Mouse (Mus musculus): ENCODE data around the gene Lrrc4b. TPM values are rescaled to one million over a fixed set of nuclear protein-coding genes. Genes with fewer than 3 reads are reported as not detected.

Lrrc4b gene
- total RNA-seq (2022), result 10 to 100 TPM in 2 of 4 experiments, 1 to 10 TPM in 2; 6.4 to 15.4 (median 9.8) TPM

DNA sequence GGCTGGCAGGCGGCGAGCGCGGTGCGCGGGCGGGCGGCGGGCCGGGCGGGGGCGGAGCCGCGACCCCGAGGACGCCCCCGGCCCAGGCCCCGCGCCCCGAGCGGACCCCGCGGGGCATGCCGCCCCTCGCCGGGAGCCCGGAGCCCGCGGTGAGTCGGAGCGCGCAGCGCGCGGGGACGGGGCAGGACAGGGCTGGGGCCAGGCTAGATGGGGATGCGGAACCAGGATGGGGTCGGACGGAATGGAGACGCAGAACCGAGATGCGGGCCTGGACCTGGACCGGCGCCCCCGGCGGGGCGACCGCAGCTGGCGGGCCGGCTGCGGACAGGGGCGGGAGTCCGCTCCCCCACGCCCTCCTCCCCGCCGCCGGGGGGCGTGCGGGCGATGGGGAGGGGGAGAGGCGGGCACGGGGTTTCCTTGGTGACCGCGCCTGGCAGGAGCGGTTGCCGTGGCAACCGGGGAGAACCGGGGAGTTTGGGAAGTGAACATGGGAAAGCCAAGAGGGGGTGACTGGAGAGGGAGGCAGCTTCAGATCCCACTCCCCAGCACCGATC lies at the start of gene Lrrc4b:
Gene Lrrc4b, plus strand, starts transcription at position 51 of the 554 bp plus-strand sequence.
- DNase-seq, result no peak

GRCm38 (mm10) chr7:44382541-44382940 lies 46.3 kb upstream of the Lrrc4b start:
- no peak for DNase-seq

DNA sequence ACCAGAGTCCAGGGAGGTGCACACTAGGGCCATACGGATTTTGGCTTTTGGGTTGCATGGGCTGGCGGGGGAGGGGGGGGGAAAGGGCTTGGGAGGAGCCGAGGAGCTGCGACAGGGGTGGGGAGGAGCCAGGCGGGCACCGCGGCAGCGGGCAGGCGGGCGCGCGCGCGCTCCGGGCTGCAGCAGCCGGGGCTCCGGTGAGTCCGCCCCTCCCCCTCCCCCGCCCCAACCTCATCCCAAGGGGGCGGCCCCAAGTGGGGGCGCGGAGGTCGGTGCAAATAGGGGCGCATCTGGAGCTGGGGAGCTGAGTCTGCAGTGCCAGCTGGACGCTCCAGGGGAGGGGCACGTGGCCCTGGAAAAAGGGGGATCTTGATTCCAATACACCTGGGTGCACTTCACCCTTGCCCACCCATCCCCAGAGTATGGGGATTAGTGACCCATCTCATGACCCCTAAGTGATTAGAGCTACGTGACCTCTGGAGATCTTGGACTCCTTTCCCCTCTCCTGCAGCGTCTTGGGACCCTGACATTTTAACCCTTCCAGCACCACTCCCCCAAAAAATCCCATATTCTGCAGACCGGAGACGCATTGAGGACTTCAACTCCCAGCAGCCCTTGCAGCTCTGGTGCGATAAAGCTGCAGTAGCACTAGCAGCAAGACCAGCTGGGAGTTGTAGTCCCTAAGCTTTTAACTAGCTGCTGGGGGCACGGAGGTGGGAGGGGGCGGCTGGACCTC lies 44.7 kb upstream of the Lrrc4b start, which contains the start of gene Syt3:
Gene Syt3, plus strand, starts transcription at position 123 of the 736 bp plus-strand sequence.
- DNase-seq, result peak; percentile 58

DNA sequence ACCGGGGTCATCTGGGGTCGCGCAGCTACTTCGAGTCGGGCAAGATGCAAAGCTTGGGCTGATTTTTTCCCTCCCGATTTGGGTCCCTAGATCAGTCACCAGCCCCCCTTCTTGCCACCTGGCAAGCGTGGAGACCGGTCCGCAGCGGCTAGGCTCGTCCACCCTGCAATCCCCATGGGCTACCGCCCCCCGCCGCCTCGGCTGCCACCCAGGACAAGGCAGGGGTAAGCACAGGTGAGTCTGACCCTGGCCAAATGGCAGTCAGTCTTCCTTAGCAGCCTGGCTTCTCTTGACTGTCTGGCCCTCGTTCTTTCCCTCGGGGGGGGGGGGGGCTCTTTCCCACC lies 44.1 kb upstream of the Lrrc4b start:
- DNase-seq, result no peak

- DNase-seq, result no peak
Measured at GRCm38 (mm10) chr7:44385720-44386119, 43.1 kb upstream of the Lrrc4b start, which contains the start of gene 1700008O03Rik. TSS of gene 1700008O03Rik (minus strand) at chr7:44385820.

- DNase-seq, result no peak
Measured at GRCm38 (mm10) chr7:44391831-44392230, 37.0 kb upstream of the Lrrc4b start.

DNA sequence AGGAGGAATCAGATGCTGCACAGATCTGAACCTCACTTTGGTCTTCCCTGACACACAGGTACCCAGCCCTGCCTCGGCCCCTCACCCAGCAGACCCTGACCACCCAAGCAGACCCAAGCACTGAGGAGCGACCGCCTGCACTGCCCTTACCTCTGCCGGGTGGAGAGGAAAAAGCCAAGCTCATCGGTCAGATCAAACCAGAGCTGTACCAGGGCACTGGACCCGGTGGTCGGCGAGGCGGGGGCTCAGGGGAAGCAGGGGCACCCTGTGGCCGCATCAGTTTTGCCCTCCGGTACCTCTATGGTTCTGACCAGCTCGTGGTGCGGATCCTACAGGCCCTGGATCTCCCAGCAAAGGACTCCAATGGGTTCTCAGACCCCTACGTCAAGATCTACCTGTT lies 36.5 kb upstream of the Lrrc4b start:
- no peak for DNase-seq

DNA sequence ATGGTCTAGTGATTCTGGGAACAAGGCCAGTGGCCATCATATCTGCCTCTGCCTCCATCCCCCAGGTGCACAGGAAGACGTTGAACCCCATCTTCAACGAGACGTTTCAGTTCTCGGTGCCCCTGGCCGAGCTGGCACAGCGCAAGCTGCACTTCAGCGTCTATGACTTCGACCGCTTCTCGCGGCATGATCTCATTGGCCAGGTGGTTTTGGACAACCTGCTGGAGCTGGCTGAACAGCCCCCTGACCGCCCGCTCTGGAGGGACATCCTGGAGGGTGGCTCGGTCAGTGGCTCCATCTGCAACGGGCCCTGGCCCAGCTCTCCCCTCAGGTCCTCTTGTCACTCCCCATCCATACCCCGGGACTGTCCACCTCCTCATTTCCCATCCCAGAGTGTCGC lies 35.5 kb upstream of the Lrrc4b start:
- DNase-seq, result no peak

DNA sequence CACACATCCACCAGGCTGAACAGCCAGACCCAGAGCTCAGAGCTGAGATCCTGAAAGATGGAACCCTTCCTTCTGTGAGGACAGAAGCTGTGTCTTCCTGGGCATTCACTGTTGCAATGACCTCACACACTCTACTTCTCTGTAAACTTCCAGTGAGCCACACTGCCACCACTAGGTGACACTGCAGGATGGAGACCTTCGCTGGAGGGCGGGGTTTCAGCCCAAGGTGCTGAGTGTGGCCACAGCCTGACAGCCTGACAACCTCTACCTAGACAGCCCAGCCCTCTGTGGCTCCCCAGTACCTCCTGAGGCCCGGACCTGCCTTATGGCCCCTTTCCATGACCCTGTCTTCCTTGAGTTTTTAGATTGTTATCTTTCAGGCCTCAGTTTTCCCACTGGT lies 30.2 kb upstream of the Lrrc4b start:
- DNase-seq, result no peak

DNA sequence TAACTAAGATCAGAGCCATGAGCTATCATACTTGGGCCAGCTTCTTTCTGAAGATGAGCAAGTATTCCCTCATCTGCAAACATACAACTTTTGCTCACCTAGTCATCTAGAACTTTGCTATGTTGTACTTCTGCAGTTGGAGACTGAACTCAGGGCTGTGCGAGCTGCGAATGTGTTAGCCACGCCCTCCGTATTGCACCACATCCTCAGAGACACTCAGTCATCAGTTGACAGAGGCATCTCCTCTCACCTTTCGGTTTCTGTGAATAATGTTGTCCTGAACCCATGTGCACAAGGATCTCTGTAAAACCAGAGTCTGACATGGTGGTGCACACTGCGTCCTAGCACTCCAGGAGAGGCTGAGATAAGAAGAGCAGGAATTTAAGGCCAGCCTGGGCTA lies 27.1 kb upstream of the Lrrc4b start:
- no peak for DNase-seq

- DNase-seq, result peak; percentile 90
Measured at GRCm38 (mm10) chr7:44405346-44406014, 23.3 kb upstream of the Lrrc4b start.

DNA sequence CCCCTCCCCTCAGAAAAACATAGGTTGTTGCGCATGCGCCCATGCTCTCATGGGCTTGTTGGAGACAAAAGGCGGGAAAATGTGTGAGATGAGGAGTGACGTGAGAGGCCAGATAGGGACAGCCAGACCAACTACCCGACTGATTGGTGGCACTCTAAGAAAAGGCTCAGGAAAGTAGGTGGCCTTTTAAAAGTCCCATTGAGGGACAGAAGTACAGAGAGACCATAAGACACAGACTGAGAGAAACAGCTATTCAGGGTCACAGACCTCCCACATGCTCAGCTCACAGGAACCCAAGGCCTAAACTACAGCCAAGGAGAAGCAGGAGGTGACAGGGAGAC lies 22.8 kb upstream of the Lrrc4b start:
- no peak for DNase-seq

- DNase-seq, result no peak
Measured at GRCm38 (mm10) chr7:44411144-44411543, 17.7 kb upstream of the Lrrc4b start.

GRCm38 (mm10) chr7:44413307-44413706 lies 15.5 kb upstream of the Lrrc4b start:
- DNase-seq, result no peak

GRCm38 (mm10) chr7:44427666-44428065 lies 1.2 kb upstream of the Lrrc4b start:
- no peak for DNase-seq

DNA sequence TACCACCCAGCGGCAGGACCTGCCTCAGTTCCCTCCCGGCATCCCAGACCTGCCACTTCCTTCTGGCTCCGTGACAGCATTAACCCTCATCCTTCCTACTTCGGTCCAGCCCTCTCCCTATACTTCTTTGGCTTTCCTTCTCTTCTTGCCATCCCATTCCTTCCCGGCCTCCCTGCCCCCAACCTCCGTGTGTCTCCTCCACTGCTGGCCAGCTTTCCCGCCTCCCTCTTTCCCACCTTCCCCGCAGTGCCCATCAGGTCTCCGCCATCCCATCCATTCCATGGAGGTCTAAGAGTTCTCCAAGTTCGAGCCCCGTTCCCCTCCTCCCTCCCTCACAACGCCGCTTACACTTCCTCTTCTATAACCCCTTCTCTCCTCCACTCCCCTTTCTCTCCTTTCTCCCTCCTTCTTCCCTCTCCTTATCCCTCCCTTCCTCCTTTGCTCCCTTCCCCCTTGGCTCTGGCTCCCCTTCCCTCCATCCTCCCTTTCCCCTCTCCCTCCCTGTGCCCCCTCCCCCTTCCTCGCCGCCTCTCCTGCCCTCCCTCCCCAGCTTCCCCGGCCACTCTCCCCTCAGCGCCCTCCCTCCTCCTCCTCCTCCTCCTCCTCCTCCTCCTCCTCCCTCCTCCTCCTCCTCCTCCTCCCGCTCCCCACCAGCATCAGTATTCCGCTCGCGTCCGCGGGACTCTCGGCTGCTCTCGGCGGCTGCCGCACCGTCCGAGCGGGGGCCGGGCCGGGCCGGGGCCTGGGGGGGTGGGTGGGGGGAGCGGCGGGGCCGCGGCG lies 457 bp upstream of the Lrrc4b start:
- no peak for DNase-seq

DNA sequence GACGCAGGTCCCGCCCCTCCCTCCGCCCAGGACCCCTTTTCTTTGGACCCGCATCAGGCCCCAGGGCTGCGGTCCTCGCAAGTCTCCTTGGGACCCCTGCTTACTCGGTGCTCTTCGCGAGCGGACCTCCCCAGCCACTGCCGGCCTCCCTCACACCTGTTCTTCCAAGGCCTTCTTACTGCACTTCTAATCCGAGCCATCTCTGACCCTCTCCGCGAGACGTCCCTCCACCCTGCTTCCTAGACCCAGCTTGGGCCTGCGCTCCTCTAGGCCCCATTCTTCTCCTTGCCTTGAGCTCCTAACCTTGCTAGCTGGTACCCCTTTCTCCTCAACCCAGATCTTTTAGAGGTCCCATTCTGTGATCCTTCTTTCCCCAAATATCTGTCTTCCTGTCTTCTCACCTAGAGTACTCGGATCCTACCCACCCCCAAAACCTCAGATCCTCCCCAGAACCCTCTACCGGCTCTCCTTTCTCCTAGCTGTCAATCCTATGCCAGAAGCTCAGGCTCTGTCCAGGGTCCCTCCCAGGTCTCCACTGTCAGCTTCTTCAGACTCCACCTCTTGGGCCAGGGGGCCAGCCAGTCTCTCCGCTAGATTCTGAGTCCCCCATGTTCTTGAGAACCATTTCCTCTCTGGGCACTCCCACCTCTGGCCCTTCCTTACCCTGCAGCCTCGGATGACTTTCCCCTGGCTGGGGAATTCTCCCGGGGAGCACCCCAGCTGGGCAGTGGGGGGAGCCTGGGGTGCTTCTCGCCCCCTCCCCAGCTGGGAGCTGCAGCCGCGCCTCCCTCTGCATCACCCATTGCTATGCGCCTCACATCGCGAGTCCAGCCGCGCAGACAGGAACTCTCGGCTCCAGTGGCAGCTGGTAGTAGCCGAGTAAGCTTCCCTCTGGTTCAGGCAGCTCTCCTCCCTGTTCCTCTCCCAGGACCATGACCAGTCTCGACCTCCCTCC lies 993 bp downstream of the Lrrc4b start:
- DNase-seq, result no peak

GRCm38 (mm10) chr7:44432550-44432949 lies 3.7 kb downstream of the Lrrc4b start:
- DNase-seq, result no peak

DNA sequence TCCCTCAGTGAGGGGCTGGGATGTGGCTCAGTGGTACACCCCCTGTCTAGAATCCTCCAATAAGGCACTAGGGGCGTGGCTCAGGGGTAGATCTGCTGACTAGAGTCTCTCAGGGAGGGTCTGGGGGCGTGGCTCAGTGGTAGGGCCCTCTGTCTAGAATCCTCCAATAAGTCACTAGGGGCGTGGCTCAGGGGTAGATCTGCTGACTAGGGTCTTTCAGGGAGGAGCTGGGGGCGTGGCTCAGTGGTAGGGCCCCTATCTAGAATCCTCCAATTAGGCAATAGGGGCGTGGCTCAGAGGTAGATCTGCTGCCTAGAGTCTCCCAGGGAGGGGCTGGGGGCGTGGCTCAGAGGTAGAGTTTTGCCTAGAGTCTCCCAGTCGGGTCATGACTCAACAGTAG lies 4.6 kb downstream of the Lrrc4b start:
- DNase-seq, result no peak

DNA sequence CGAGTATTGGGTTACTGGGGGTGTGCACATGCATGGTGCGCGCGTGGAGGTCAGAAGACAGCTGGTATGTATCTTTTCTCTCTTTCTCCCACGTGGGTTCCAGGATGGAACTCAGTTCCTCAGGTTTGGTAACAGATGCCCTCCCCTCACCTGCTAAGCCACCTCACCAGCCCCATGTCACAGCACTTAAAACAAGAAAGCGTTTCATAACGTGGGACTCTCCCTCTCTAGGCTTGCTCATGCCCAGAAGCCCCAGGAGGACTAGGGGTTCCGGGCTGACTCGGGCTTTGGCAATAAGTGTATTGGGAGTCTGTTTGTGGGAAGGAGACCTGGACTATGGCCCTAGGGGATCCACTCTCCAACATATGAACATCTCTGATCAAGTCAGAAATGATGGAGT lies 5.3 kb downstream of the Lrrc4b start:
- no peak for DNase-seq

- no peak for DNase-seq
Measured at GRCm38 (mm10) chr7:44435796-44436195, 7.0 kb downstream of the Lrrc4b start.

GRCm38 (mm10) chr7:44436267-44436666 lies 7.4 kb downstream of the Lrrc4b start:
- no peak for DNase-seq
